9 mouse cellular contexts compared by ENCODE assay signal in genomic region chr8:94153451-94153850, GRCm38 (mm10). TPM values are rescaled to one million over a fixed set of nuclear protein-coding genes. Genes with fewer than 3 reads are reported as not detected.
A peak's percentile ranks its signal among the peaks of the same experiment; 100 is the strongest.
DNase-seq lines count a peak whose midpoint lies in the region; ATAC-seq lines count a peak whose summit lies in the region.
"Had no signal": no experiment of that assay in that cellular context is flagged by ENCODE, and none has a peak within 500 bp of the region (broad histone marks: within the 10 kb centered on the region; RNA-seq: fewer than 3 reads in every experiment).

No protein-coding gene starts in this region.

- H3K4me2 ChIP-seq in hindbrain, embryonic 16.5 days (ENCODE audit: low read length): peak overlapping the region; percentile 85

- no peaks in the 10 kb centered on the region for H3K9me3 ChIP-seq in hindbrain, embryonic 16.5 days (ENCODE audit: control insufficient read depth, low read length)
- H3K9me3 ChIP-seq: liver, embryonic 15.5 days had no signal

- peak overlapping the region; percentile 56 for H3K4me3 ChIP-seq in hindbrain, embryonic 16.5 days (ENCODE audit: low read length)

- H3K27me3 ChIP-seq in hindbrain, embryonic 16.5 days (replicated peaks; ENCODE audit: control insufficient read depth, insufficient read depth, low read length): no peaks in the 10 kb centered on the region

- H3K4me1 ChIP-seq in hindbrain, embryonic 16.5 days (ENCODE audit: control insufficient read depth, insufficient read depth, low read depth, low read length): peaks cover 14% of the 10 kb centered on the region

- WGBS in hindbrain, embryonic 16.5 days: 18% methylated on average over 7 of the region's 7 CpGs

- peak overlapping the region; percentile 77 for H3K27ac ChIP-seq in hindbrain, embryonic 16.5 days (ENCODE audit: low read depth, low read length)
- H3K27ac ChIP-seq: liver, embryonic 15.5 days had no signal

- DNase-seq in cerebellum, postnatal 4 days (ENCODE audit: low spot score in 2 of 2): no peak
- peak; percentile 17 for DNase-seq in retina, postnatal 1 day
- no peak for DNase-seq in retina, embryonic 14.5 days (ENCODE audit: low spot score)
- peak; percentile 24 to 30 for DNase-seq in right cerebral cortex, postnatal 36 days (ENCODE audit: low spot score in 2 of 2)
- DNase-seq in ovary, postnatal 36 days (ENCODE audit: low spot score): no peak

- peak overlapping the region; percentile 74 for H3K9ac ChIP-seq in hindbrain, embryonic 16.5 days (ENCODE audit: low read depth, low read length)
- H3K9ac ChIP-seq: liver, embryonic 15.5 days had no signal

- peak; percentile 31 for ATAC-seq in cerebellum, adult (ENCODE audit: insufficient number of reproducible peaks, low FRiP score, low TSS enrichment)
- peak; percentile 18; the same call in 1 of the 2 replicates for ATAC-seq in hindbrain, embryonic 16.5 days
- ATAC-seq in granulocyte monocyte progenitor cell, adult 5-6 weeks (replicated peaks; ENCODE audit: poor library complexity, severe bottlenecking): no peak

- H3K36me3 ChIP-seq in hindbrain, embryonic 16.5 days (ENCODE audit: control insufficient read depth, insufficient read depth, low read length): no peaks in the 10 kb centered on the region
- H3K36me3 ChIP-seq: liver, embryonic 15.5 days had no signal

RNA-seq across cellular contexts. Expression of gene Mt3, which starts 1.0 kb away (rescaled TPM):
- 242 and 317 TPM in 2 replicates for polyA plus RNA-seq in hindbrain, embryonic 16.5 days (2015; fragmentation: Nextera tagmentation; extraction: Ambion mirVana)
- not detected in 2 replicates for total RNA-seq in granulocyte monocyte progenitor cell, adult 5-6 weeks (2014; fragmentation: Nextera tagmentation)
- total RNA-seq in granulocyte monocyte progenitor cell, adult 5-6 weeks (2017): not detected in 2 replicates
- polyA plus RNA-seq: liver, embryonic 15.5 days had no signal

RNA-seq across cellular contexts. Expression of gene Mt4, which starts 16.5 kb away (rescaled TPM):
- not detected in 2 replicates for polyA plus RNA-seq in hindbrain, embryonic 16.5 days (2015; fragmentation: Nextera tagmentation; extraction: Ambion mirVana)
- total RNA-seq in granulocyte monocyte progenitor cell, adult 5-6 weeks (2014; fragmentation: Nextera tagmentation): not detected in 2 replicates
- total RNA-seq in granulocyte monocyte progenitor cell, adult 5-6 weeks (2017): not detected in 2 replicates

RNA-seq across cellular contexts. Expression of gene Mt2, which starts 19.0 kb away (rescaled TPM):
- 30.4 and 53.8 TPM in 2 replicates for polyA plus RNA-seq in hindbrain, embryonic 16.5 days (2015; fragmentation: Nextera tagmentation; extraction: Ambion mirVana)
- total RNA-seq in granulocyte monocyte progenitor cell, adult 5-6 weeks (2014; fragmentation: Nextera tagmentation): 0.82 and 4.7 TPM in 2 replicates
- total RNA-seq in granulocyte monocyte progenitor cell, adult 5-6 weeks (2017): 3.9 and 8.7 TPM in 2 replicates

RNA-seq across cellular contexts. Expression of gene Mt1, which starts 25.4 kb away (rescaled TPM):
- polyA plus RNA-seq in hindbrain, embryonic 16.5 days (2015; fragmentation: Nextera tagmentation; extraction: Ambion mirVana): 126 and 210 TPM in 2 replicates
- total RNA-seq in granulocyte monocyte progenitor cell, adult 5-6 weeks (2014; fragmentation: Nextera tagmentation): 120 and 175 TPM in 2 replicates
- total RNA-seq in granulocyte monocyte progenitor cell, adult 5-6 weeks (2017): 233 and 290 TPM in 2 replicates

RNA-seq across cellular contexts. Expression of gene Bbs2, which starts 54.7 kb away (rescaled TPM):
- 18.0 and 22.0 TPM in 2 replicates for polyA plus RNA-seq in hindbrain, embryonic 16.5 days (2015; fragmentation: Nextera tagmentation; extraction: Ambion mirVana)
- total RNA-seq in granulocyte monocyte progenitor cell, adult 5-6 weeks (2014; fragmentation: Nextera tagmentation): 3.8 and 17.6 TPM in 2 replicates
- total RNA-seq in granulocyte monocyte progenitor cell, adult 5-6 weeks (2017): 5.1 and 15.6 TPM in 2 replicates

Comparison
In these comparisons a context has a peak if more than half of its experiments do, and no peak if none do; other contexts are left out.
1. DNase-seq: peak in retina, postnatal 1 day (single experiment) and right cerebral cortex, postnatal 36 days (2 of 2); none in cerebellum, postnatal 4 days (0 of 2), retina, embryonic 14.5 days (single experiment) and ovary, postnatal 36 days (single experiment).